Mouse (Mus musculus) midbrain, postnatal 0 days (tissue): ENCODE data around the gene Olfr1000. TPM values are rescaled to one million over a fixed set of nuclear protein-coding genes. Genes with fewer than 3 reads are reported as not detected.
"Not testable (repeated sequence)": the region's sequence is repeated elsewhere in the genome, so short reads cannot be mapped to it uniquely, and the experiment has no call there.

Experiments
- ATAC-seq: fragments of 200-750 bp; cut with Nextera tagmentation; 2 replicates; pipeline ENCODE4 v1.8.0; 2017; ENCODE audit warnings: moderate number of reproducible peaks, mild to moderate bottlenecking, moderate TSS enrichment, moderate library complexity; ENCODE audit not compliant: low FRiP score
- DNase-seq: peaks from one replicate; pipeline ENCODE4 v3.0.0-alpha.2; 2015; ENCODE audit warnings: low spot score
- H3K27ac ChIP-seq: fragments of 300-500 bp; sonication (generic); 2 replicates; pipeline ENCODE4 v1.5.1; 2014; ENCODE audit warnings: low read depth, mild to moderate bottlenecking, low read length, mixed read lengths
- H3K27me3 ChIP-seq: fragments of 300-500 bp; sonication (generic); 2 replicates; pipeline ENCODE4 v1.6.1; 2014; ENCODE audit warnings: low read length, control low read depth, mixed read lengths; ENCODE audit not compliant: insufficient read depth
- H3K36me3 ChIP-seq: fragments of 300-500 bp; sonication (generic); 2 replicates; pipeline ENCODE4 v1.6.1; 2014; ENCODE audit warnings: low read length, control low read depth, mixed read lengths; ENCODE audit not compliant: insufficient read depth
- H3K4me1 ChIP-seq: fragments of 300-500 bp; sonication (generic); 2 replicates; pipeline ENCODE4 v1.6.1; 2014; ENCODE audit warnings: mild to moderate bottlenecking, control low read depth, antibody characterized with exemption, low read length, mixed read lengths; ENCODE audit not compliant: insufficient read depth
- H3K4me2 ChIP-seq: fragments of 300-500 bp; sonication (generic); 2 replicates; pipeline ENCODE4 v1.6.1; 2014; ENCODE audit warnings: low read depth, mild to moderate bottlenecking, low read length, mixed read lengths; ENCODE audit not compliant: poor library complexity, severe bottlenecking
- H3K4me3 ChIP-seq: fragments of 300-500 bp; sonication (generic); 2 replicates; pipeline ENCODE4 v1.5.1; 2014; ENCODE audit warnings: low read depth, mild to moderate bottlenecking, low read length, moderate library complexity
- H3K9ac ChIP-seq: fragments of 300-500 bp; sonication (generic); replicated peaks from 2 replicates; pipeline ENCODE4 v1.6.1; 2014; ENCODE audit warnings: mild to moderate bottlenecking, low read length, moderate library complexity, mixed read lengths; ENCODE audit not compliant: poor library complexity, severe bottlenecking
- H3K9me3 ChIP-seq: fragments of 300-500 bp; sonication (generic); 2 replicates; pipeline ENCODE4 v1.6.1; 2016; ENCODE audit warnings: low read length, control low read depth
- CTCF ChIP-seq: IDR thresholded peaks from 2 replicates; pipeline ENCODE4 v1.5.1; 2016; ENCODE audit warnings: antibody characterized with exemption, mild to moderate bottlenecking
- WGBS: fragments of 180-500 bp; shearing (Covaris S2); extraction: QIAGEN DNeasy Blood & Tissue Kit; methylation state at CpG from one replicate; pipeline ENCODE4 v1.1.7; 2014; 5-methylcytosine and 5-hydroxymethylcytosine counted together
- polyA plus RNA-seq: library from polyadenylated mRNA; unstranded; fragments of >200 nt; fragmentation: Nextera tagmentation; extraction: Ambion mirVana; gene quantifications from 2 replicates; pipeline ENCODE4 v1.2.1, GENCODE M21; 2015
- total RNA-seq: library from RNA; depleted of rRNA; stranded (reverse); fragments of >200 nt; gene quantifications from 2 replicates; pipeline ENCODE4 v1.2.3, GENCODE M21; 2014; rRNA removed

Gene Olfr1000
- total RNA-seq (not detected in 2 replicates), polyA plus RNA-seq (not detected in 2 replicates)

- TF ChIP-seq CTCF, result no peak
- Histone ChIP-seq H3K36me3 (no peaks in the 10 kb centered on the region), H3K9ac (no peak within 1 kb of the TSS), H3K27ac (no peak within 1 kb of the TSS), H3K9me3 (no peaks in the 10 kb centered on the region), H3K4me3 (no peak within 1 kb of the TSS), H3K27me3 (no peaks in the 10 kb centered on the region), H3K4me2 (no peak within 1 kb of the TSS), H3K4me1 (no peaks in the 10 kb centered on the region)
- DNase-seq (no peak), ATAC-seq (no peak)
- 90% methylated on average over 1 of the region's 1 CpGs for WGBS
Observed at GRCm38 (mm10) chr2:85611803-85612202, at the start of gene Olfr1000. Gene Olfr1000 (minus strand): TSS chr2:85611903.

DNA sequence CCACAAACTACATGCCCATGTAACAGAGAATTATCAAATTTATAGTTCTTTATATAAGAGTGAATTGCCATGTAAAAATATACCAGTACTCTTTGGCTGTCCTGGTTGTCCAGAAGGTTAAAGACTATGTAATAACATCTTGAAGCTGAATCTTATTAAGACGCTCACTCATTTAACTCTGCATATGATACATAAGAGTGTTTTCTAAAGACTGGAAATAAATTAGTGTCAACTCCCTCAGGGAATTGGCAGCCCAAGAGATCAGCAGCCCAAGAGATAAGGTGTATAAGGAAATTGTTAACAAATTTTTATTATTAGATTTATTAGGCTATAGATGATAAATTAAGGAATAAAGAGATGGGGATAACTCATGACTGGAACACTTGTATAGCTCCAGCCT is 38.9 kb upstream of the Olfr1000 start, which contains the start of gene Olfr1002:
Olfr1002 (minus strand) TSS at position 101 of the 400 bp plus-strand sequence.
- H3K9ac ChIP-seq, result no peak within 1 kb of the TSS
- no peaks in the 10 kb centered on the region for H3K4me1 ChIP-seq
- 89% methylated on average over 1 of the region's 1 CpGs for WGBS
- H3K27me3 ChIP-seq, result no peaks in the 10 kb centered on the region
- no peak for TF ChIP-seq CTCF
- no peaks in the 10 kb centered on the region for H3K36me3 ChIP-seq
- DNase-seq (no peak), ATAC-seq (no peak)
- H3K4me2 ChIP-seq, result no peak within 1 kb of the TSS
- no peak within 1 kb of the TSS for H3K27ac ChIP-seq
- H3K9me3 ChIP-seq, result no peaks in the 10 kb centered on the region
- no peak within 1 kb of the TSS for H3K4me3 ChIP-seq

DNA sequence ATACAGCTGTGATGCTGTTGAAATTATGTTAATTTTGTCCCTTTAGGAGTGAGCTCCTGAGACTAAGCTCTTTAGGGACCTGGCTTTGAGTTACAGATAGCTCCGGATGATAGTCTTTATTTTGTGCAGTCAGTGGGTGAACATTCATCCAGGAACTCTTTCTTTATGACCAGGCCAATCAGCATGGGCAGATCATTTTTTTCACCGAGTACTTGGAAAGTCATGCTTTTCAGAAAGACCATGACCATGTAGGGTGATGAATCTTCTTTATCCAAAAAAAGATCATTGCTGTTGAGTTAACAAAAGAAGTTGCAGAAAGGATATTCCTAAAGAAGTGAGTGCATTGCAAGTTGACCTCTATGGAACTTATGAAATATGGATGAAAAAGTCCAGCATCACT is 23.1 kb downstream of the Olfr1000 start, which contains the start of gene Olfr998:
Olfr998 (plus strand) TSS at position 301 of the 400 bp plus-strand sequence.
- H3K4me2 ChIP-seq, H3K36me3 ChIP-seq, H3K4me3 ChIP-seq, H3K27me3 ChIP-seq, DNase-seq, H3K4me1 ChIP-seq, H3K9me3 ChIP-seq, H3K27ac ChIP-seq, ATAC-seq, H3K9ac ChIP-seq: not testable (repeated sequence)
- WGBS, result 76% methylated on average over 2 of the region's 2 CpGs

- DNase-seq (no peak), ATAC-seq (no peak)
- H3K4me1 ChIP-seq, result no peaks in the 10 kb centered on the region
- H3K9ac ChIP-seq, result no peak within 1 kb of the TSS
- no peak within 1 kb of the TSS for H3K27ac ChIP-seq
- H3K4me2 ChIP-seq, result no peak within 1 kb of the TSS
- no peak for TF ChIP-seq CTCF
- no peak within 1 kb of the TSS for H3K4me3 ChIP-seq
- H3K36me3 ChIP-seq, result no peaks in the 10 kb centered on the region
- no peaks in the 10 kb centered on the region for H3K9me3 ChIP-seq
- H3K27me3 ChIP-seq, result no peaks in the 10 kb centered on the region
Observed at GRCm38 (mm10) chr2:85578915-85579314, 32.8 kb downstream of the Olfr1000 start, which contains the start of gene Olfr996. Gene Olfr996 (plus strand): TSS chr2:85579215.

GRCm38 (mm10) chr2:85561187-85561586 is 50.5 kb downstream of the Olfr1000 start:
- H3K9me3 ChIP-seq, result no peaks in the 10 kb centered on the region
- peak; percentile 75 for DNase-seq
- no peak overlapping the region for H3K4me2 ChIP-seq
- H3K4me1 ChIP-seq, result no peaks in the 10 kb centered on the region
- no peak; the same call in 1 of the 2 replicates for ATAC-seq
- peak; percentile 94 for TF ChIP-seq CTCF
- no peak overlapping the region for H3K27ac ChIP-seq
- H3K27me3 ChIP-seq, result no peaks in the 10 kb centered on the region
- 21% methylated on average over 4 of the region's 4 CpGs for WGBS
- no peak overlapping the region for H3K9ac ChIP-seq
- no peaks in the 10 kb centered on the region for H3K36me3 ChIP-seq
- no peak overlapping the region for H3K4me3 ChIP-seq

GRCm38 (mm10) chr2:85560226-85560625 is 51.5 kb downstream of the Olfr1000 start:
- 78% methylated on average over 4 of the region's 4 CpGs for WGBS
- ATAC-seq, result no peak
- H3K9ac ChIP-seq, result no peak overlapping the region
- no peak for DNase-seq
- no peak overlapping the region for H3K4me2 ChIP-seq
- no peak overlapping the region for H3K27ac ChIP-seq
- no peaks in the 10 kb centered on the region for H3K4me1 ChIP-seq
- TF ChIP-seq CTCF, result no peak
- no peak overlapping the region for H3K4me3 ChIP-seq
- no peaks in the 10 kb centered on the region for H3K9me3 ChIP-seq
- H3K36me3 ChIP-seq, result no peaks in the 10 kb centered on the region
- H3K27me3 ChIP-seq, result no peaks in the 10 kb centered on the region

Other genes with a start within 250 kb of the Olfr1000 start
- not detected in 2 replicates for gene Olfr988, start 248.7 kb downstream of the Olfr1000 start, total RNA-seq
- not detected in 2 replicates for gene Olfr988, start 248.7 kb downstream of the Olfr1000 start, polyA plus RNA-seq
- not detected in 2 replicates for gene Olfr992, start 202.4 kb downstream of the Olfr1000 start, total RNA-seq
- not detected in 2 replicates for gene Olfr992, start 202.4 kb downstream of the Olfr1000 start, polyA plus RNA-seq
- gene Olfr993, start 197.0 kb downstream of the Olfr1000 start, total RNA-seq, result not detected in 2 replicates
- not detected in 2 replicates for gene Olfr993, start 197.0 kb downstream of the Olfr1000 start, polyA plus RNA-seq
- not detected in 2 replicates for gene Olfr994, start 175.5 kb downstream of the Olfr1000 start, total RNA-seq
- gene Olfr994, start 175.5 kb downstream of the Olfr1000 start, polyA plus RNA-seq, result not detected in 2 replicates
- gene Olfr995, start 168.3 kb downstream of the Olfr1000 start, total RNA-seq, result not detected in 2 replicates
- gene Olfr995, start 168.3 kb downstream of the Olfr1000 start, polyA plus RNA-seq, result not detected in 2 replicates
- 0.05 and 0.24 TPM in 2 replicates for gene 4833423E24Rik, start 92.9 kb downstream of the Olfr1000 start, total RNA-seq
- 0.41 and 0.56 TPM in 2 replicates for gene 4833423E24Rik, start 92.9 kb downstream of the Olfr1000 start, polyA plus RNA-seq
- not detected in 2 replicates for gene Olfr996, start 32.7 kb downstream of the Olfr1000 start, total RNA-seq
- not detected in 2 replicates for gene Olfr996, start 32.7 kb downstream of the Olfr1000 start, polyA plus RNA-seq
- not detected in 2 replicates for gene Olfr998, start 23.0 kb downstream of the Olfr1000 start, total RNA-seq
- not detected in 2 replicates for gene Olfr998, start 23.0 kb downstream of the Olfr1000 start, polyA plus RNA-seq
- not detected in 2 replicates for gene Olfr1002, start 38.8 kb upstream of the Olfr1000 start, total RNA-seq
- gene Olfr1002, start 38.8 kb upstream of the Olfr1000 start, polyA plus RNA-seq, result not detected in 2 replicates
- gene Olfr154, start 52.6 kb upstream of the Olfr1000 start, total RNA-seq, result not detected in 2 replicates
- not detected in 2 replicates for gene Olfr154, start 52.6 kb upstream of the Olfr1000 start, polyA plus RNA-seq
- not detected in 2 replicates for gene Olfr1006, start 66.9 kb upstream of the Olfr1000 start, total RNA-seq
- gene Olfr1006, start 66.9 kb upstream of the Olfr1000 start, polyA plus RNA-seq, result not detected in 2 replicates
- gene Olfr1008, start 77.5 kb upstream of the Olfr1000 start, total RNA-seq, result not detected in 2 replicates
- gene Olfr1008, start 77.5 kb upstream of the Olfr1000 start, polyA plus RNA-seq, result not detected in 2 replicates
- not detected in 2 replicates for gene Olfr1009, start 103.5 kb upstream of the Olfr1000 start, total RNA-seq
- gene Olfr1009, start 103.5 kb upstream of the Olfr1000 start, polyA plus RNA-seq, result not detected in 2 replicates
- gene Olfr1012, start 150.9 kb upstream of the Olfr1000 start, total RNA-seq, result not detected in 2 replicates
- gene Olfr1012, start 150.9 kb upstream of the Olfr1000 start, polyA plus RNA-seq, result not detected in 2 replicates
- not detected in 2 replicates for gene Olfr1013, start 155.2 kb upstream of the Olfr1000 start, total RNA-seq
- not detected in 2 replicates for gene Olfr1013, start 155.2 kb upstream of the Olfr1000 start, polyA plus RNA-seq
- gene Olfr1014, start 160.8 kb upstream of the Olfr1000 start, total RNA-seq, result not detected in 2 replicates
- gene Olfr1014, start 160.8 kb upstream of the Olfr1000 start, polyA plus RNA-seq, result not detected in 2 replicates
- gene Olfr1015, start 170.1 kb upstream of the Olfr1000 start, total RNA-seq, result not detected in 2 replicates
- gene Olfr1015, start 170.1 kb upstream of the Olfr1000 start, polyA plus RNA-seq, result not detected in 2 replicates
- gene Olfr1016, start 190.6 kb upstream of the Olfr1000 start, total RNA-seq, result not detected in 2 replicates
- gene Olfr1016, start 190.6 kb upstream of the Olfr1000 start, polyA plus RNA-seq, result not detected in 2 replicates
- gene Olfr1018, start 206.6 kb upstream of the Olfr1000 start, total RNA-seq, result not detected in 2 replicates
- gene Olfr1018, start 206.6 kb upstream of the Olfr1000 start, polyA plus RNA-seq, result not detected in 2 replicates
- gene Olfr1019, start 233.6 kb upstream of the Olfr1000 start, total RNA-seq, result 0.93 TPM in 1 of 2 replicates, not detected in the other
- not detected in 2 replicates for gene Olfr1019, start 233.6 kb upstream of the Olfr1000 start, polyA plus RNA-seq
- not detected in 2 replicates for gene Olfr1020, start 235.1 kb upstream of the Olfr1000 start, total RNA-seq
- gene Olfr1020, start 235.1 kb upstream of the Olfr1000 start, polyA plus RNA-seq, result not detected in 2 replicates